Mouse (Mus musculus) liver, embryonic 16.5 days (tissue): Measurements from ENCODE around the gene Spa17. TPM values are rescaled to one million over a fixed set of nuclear protein-coding genes. Genes with fewer than 3 reads are reported as not detected.
A peak's percentile ranks its signal among the peaks of the same experiment; 100 is the strongest.

ENCODE experiments used
- ATAC-seq: fragments of 200-750 bp; cut with Nextera tagmentation; 2 replicates; pipeline ENCODE4 v1.8.0; 2017; ENCODE audit warnings: low read depth, mild to moderate bottlenecking, moderate number of reproducible peaks, moderate library complexity
- H3K27ac ChIP-seq: fragments of 300-500 bp; sonication (generic); 2 replicates; pipeline ENCODE4 v1.5.1; 2014; ENCODE audit warnings: mild to moderate bottlenecking, low read length
- H3K27me3 ChIP-seq: fragments of 300-500 bp; sonication (generic); 2 replicates; pipeline ENCODE4 v1.6.1; 2014; ENCODE audit warnings: low read depth, low read length, mixed read lengths; ENCODE audit not compliant: control insufficient read depth, insufficient read depth
- H3K36me3 ChIP-seq: fragments of 300-500 bp; sonication (generic); 2 replicates; pipeline ENCODE4 v1.6.1; 2014; ENCODE audit warnings: mild to moderate bottlenecking; ENCODE audit not compliant: control insufficient read depth, insufficient read depth
- H3K4me1 ChIP-seq: fragments of 300-500 bp; sonication (generic); 2 replicates; pipeline ENCODE4 v1.6.1; 2014; ENCODE audit warnings: low read depth, low read length, mixed read lengths; ENCODE audit not compliant: control insufficient read depth
- H3K4me2 ChIP-seq: fragments of 300-500 bp; sonication (generic); 2 replicates; pipeline ENCODE4 v1.6.1; 2014; ENCODE audit warnings: low read depth, low read length, mixed read lengths
- H3K4me3 ChIP-seq: fragments of 300-500 bp; sonication (generic); 2 replicates; pipeline ENCODE4 v1.5.1; 2014; ENCODE audit warnings: low read depth, mild to moderate bottlenecking, low read length
- H3K9ac ChIP-seq: fragments of 300-500 bp; sonication (generic); 2 replicates; pipeline ENCODE4 v1.6.1; 2014; ENCODE audit warnings: low read depth, low read length
- H3K9me3 ChIP-seq: fragments of 300-500 bp; sonication (generic); replicated peaks from 2 replicates; pipeline ENCODE4 v1.6.1; 2016; ENCODE audit warnings: low read length; ENCODE audit not compliant: control insufficient read depth
- WGBS: fragments of 180-500 bp; shearing (Covaris S2); extraction: QIAGEN DNeasy Blood & Tissue Kit; methylation state at CpG from one replicate; pipeline ENCODE4 v1.1.7; 2014; ENCODE audit not compliant: insufficient replicate concordance; 5-methylcytosine and 5-hydroxymethylcytosine counted together
- polyA plus RNA-seq: library from polyadenylated mRNA; unstranded; fragments of >200 nt; fragmentation: Nextera tagmentation; extraction: Ambion mirVana; gene quantifications from 2 replicates; pipeline ENCODE4 v1.2.1, GENCODE M21; 2015

The Spa17 gene
- polyA plus RNA-seq, 1 experiment from 2014 or later: 2.1 TPM

DNA sequence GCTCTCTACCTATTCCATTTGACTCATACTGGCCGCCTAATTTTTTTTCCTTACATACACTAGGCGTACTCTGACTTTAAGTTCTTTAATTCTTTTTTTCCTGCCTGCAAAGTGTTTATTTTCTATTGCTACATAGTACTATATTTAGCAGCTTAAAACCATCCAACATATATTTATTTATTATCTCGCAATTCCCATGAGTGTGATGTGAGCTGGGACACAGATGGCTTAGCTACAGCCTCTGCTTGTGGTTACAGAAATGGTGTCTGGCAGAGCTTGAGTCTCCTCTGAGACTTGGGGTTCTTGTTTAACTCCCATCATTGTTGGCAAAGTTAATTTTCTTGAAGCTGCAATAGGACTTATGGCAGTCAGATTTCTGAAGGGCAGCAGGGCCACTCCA lies 25.2 kb upstream of the Spa17 start:
- WGBS: 64% methylated on average over 3 of the region's 3 CpGs
- Histone ChIP-seq H3K27ac (no peak overlapping the region), H3K9me3 (no peaks in the 10 kb centered on the region), H3K36me3 (no peaks in the 10 kb centered on the region), H3K4me2 (no peak overlapping the region), H3K4me3 (no peak overlapping the region), H3K9ac (no peak overlapping the region), H3K4me1 (no peaks in the 10 kb centered on the region), H3K27me3 (no peaks in the 10 kb centered on the region)
- ATAC-seq: no peak

GRCm38 (mm10) chr9:37636800-37637542 lies 23.4 kb upstream of the Spa17 start:
- Histone ChIP-seq H3K4me2 (no peak overlapping the region), H3K9me3 (no peaks in the 10 kb centered on the region), H3K36me3 (no peaks in the 10 kb centered on the region), H3K27me3 (no peaks in the 10 kb centered on the region), H3K4me1 (no peaks in the 10 kb centered on the region), H3K27ac (no peak overlapping the region), H3K9ac (no peak overlapping the region), H3K4me3 (no peak overlapping the region)
- no peak for ATAC-seq
- 45% methylated on average over 6 of the region's 6 CpGs for WGBS

DNA sequence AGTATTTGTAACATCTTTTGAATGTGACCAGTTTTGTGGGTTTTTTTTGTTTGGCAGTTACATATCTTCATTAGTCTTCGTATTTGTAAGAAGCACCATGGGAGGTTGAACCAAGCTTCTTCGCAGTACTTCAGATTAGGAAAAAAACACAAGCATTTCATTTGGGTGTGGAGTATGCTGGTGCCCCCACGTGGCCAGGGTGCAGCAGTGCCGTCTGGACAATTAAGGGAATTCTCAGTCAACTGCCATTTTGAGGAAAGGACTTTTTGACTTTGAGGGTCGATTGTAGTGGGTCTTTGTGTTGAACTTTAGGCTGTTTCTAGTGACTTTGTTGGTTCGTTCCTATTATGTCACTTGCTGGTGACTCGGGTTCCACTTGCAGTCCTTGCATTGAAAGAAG lies 22.8 kb upstream of the Spa17 start:
- no peak for ATAC-seq
- no peak overlapping the region for H3K27ac ChIP-seq
- no peaks in the 10 kb centered on the region for H3K4me1 ChIP-seq
- no peaks in the 10 kb centered on the region for H3K9me3 ChIP-seq
- H3K4me3 ChIP-seq: no peak overlapping the region
- WGBS: 13% methylated on average over 7 of the region's 7 CpGs
- H3K4me2 ChIP-seq: no peak overlapping the region
- H3K9ac ChIP-seq: no peak overlapping the region
- H3K27me3 ChIP-seq: no peaks in the 10 kb centered on the region
- H3K36me3 ChIP-seq: no peaks in the 10 kb centered on the region

GRCm38 (mm10) chr9:37634269-37634668 lies 20.7 kb upstream of the Spa17 start:
- Histone ChIP-seq H3K36me3 (no peaks in the 10 kb centered on the region), H3K4me1 (no peaks in the 10 kb centered on the region), H3K4me2 (no peak overlapping the region), H3K27ac (no peak overlapping the region), H3K9ac (no peak overlapping the region), H3K9me3 (no peaks in the 10 kb centered on the region), H3K27me3 (no peaks in the 10 kb centered on the region), H3K4me3 (no peak overlapping the region)
- 83% methylated on average over 3 of the region's 3 CpGs for WGBS
- ATAC-seq: no peak

DNA sequence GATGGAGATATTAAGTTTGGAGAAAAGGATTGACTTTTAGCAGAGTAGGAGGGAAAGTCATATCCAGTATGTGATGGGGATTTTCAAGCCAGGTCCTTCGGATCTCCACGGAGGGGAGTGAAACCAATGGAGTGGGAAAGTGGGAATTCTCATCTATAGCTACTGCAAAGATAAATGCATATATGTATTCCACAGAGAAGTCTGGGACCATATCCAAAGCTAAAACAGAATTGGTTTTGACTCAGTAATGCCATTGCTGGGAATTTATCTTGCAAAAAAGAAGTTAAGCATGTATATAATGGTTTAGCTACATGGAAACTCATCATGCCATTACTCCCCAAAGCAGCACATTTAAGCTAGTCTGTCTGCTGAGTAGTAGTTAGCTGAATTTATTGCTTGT lies 18.8 kb upstream of the Spa17 start:
- no peak overlapping the region for H3K4me3 ChIP-seq
- no peak overlapping the region for H3K27ac ChIP-seq
- no peaks in the 10 kb centered on the region for H3K36me3 ChIP-seq
- no peak overlapping the region for H3K9ac ChIP-seq
- no peaks in the 10 kb centered on the region for H3K9me3 ChIP-seq
- no peak for ATAC-seq
- H3K4me2 ChIP-seq: no peak overlapping the region
- no peaks in the 10 kb centered on the region for H3K4me1 ChIP-seq
- 70% methylated on average over 2 of the region's 2 CpGs for WGBS
- no peaks in the 10 kb centered on the region for H3K27me3 ChIP-seq

DNA sequence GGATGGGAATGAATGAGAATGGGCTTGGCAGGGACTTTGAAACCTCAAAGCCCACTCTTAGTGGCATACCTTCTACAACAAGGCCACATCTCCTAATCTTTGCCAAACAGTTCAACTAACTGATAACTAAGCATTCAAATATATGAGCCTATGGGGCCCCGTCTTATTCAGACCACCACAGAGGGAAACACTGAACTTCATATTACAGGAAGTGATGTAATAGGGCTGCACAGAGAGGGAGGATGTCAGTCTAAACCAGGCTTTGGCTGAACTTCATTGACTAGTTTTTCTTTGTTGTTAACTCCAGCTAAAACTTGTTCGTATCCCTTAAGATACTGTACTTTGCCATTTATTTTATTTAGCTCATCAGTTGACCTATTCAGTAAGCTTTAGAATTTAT lies 16.4 kb upstream of the Spa17 start:
- ATAC-seq: no peak
- H3K9ac ChIP-seq: no peak overlapping the region
- no peaks in the 10 kb centered on the region for H3K9me3 ChIP-seq
- no peak overlapping the region for H3K4me3 ChIP-seq
- no peaks in the 10 kb centered on the region; the same call in 1 of the 2 replicates for H3K4me1 ChIP-seq
- no peaks in the 10 kb centered on the region for H3K27me3 ChIP-seq
- 61% methylated on average over 2 of the region's 2 CpGs for WGBS
- H3K36me3 ChIP-seq: no peaks in the 10 kb centered on the region
- H3K27ac ChIP-seq: no peak overlapping the region
- no peak overlapping the region for H3K4me2 ChIP-seq

DNA sequence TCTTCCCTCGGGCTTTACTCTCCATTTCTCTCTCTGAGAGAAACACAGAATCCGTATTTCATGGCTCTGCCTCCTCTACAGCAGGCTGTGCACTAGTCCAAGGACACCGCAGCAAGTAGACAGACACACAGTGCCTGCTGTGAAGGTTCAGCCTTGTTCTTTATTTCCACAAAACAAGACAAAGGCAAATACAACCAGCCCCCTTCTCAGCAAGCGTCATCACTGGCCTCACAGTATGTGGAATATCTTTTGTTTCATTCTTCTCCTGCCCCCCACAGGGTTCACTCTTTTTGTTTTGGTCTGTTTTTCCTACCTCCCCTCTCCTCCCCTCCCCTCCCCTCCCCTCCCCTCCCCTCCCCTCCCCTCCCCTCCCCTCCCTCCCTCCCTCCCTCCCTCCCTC lies 15.1 kb upstream of the Spa17 start:
- WGBS: 75% methylated on average over 4 of the region's 4 CpGs
- H3K4me3 ChIP-seq: no peak overlapping the region
- H3K4me1 ChIP-seq: no peaks in the 10 kb centered on the region; the same call in 1 of the 2 replicates
- no peaks in the 10 kb centered on the region for H3K9me3 ChIP-seq
- ATAC-seq: no peak
- H3K27me3 ChIP-seq: no peaks in the 10 kb centered on the region
- H3K9ac ChIP-seq: no peak overlapping the region
- no peak overlapping the region for H3K4me2 ChIP-seq
- no peak overlapping the region for H3K27ac ChIP-seq
- no peaks in the 10 kb centered on the region for H3K36me3 ChIP-seq

GRCm38 (mm10) chr9:37627263-37627662 lies 13.7 kb upstream of the Spa17 start:
- H3K27me3 ChIP-seq: no peaks in the 10 kb centered on the region
- H3K4me1 ChIP-seq: no peaks in the 10 kb centered on the region; the same call in 1 of the 2 replicates
- no peaks in the 10 kb centered on the region for H3K9me3 ChIP-seq
- H3K27ac ChIP-seq: no peak overlapping the region
- ATAC-seq: no peak
- no peak overlapping the region for H3K9ac ChIP-seq
- 85% methylated on average over 1 of the region's 1 CpGs for WGBS
- no peaks in the 10 kb centered on the region for H3K36me3 ChIP-seq
- H3K4me3 ChIP-seq: no peak overlapping the region
- no peak overlapping the region for H3K4me2 ChIP-seq

GRCm38 (mm10) chr9:37626103-37626567 lies 12.6 kb upstream of the Spa17 start:
- Histone ChIP-seq H3K9me3 (no peaks in the 10 kb centered on the region), H3K36me3 (no peaks in the 10 kb centered on the region), H3K27ac (no peak overlapping the region), H3K4me1 (no peaks in the 10 kb centered on the region; the same call in 1 of the 2 replicates), H3K4me2 (no peak overlapping the region), H3K27me3 (no peaks in the 10 kb centered on the region), H3K9ac (no peak overlapping the region), H3K4me3 (no peak overlapping the region)
- WGBS: 38% methylated on average over 3 of the region's 3 CpGs
- ATAC-seq: peak; percentile 48; the same call in 1 of the 2 replicates
